Mouse (Mus musculus): Measurements from ENCODE around the gene Atp13a3. TPM values are rescaled to one million over a fixed set of nuclear protein-coding genes. Genes with fewer than 3 reads are reported as not detected.

Atp13a3 gene
- polyA plus RNA-seq, 1 experiment from 2014 or later = 8.4 TPM

- no peak; the same call in 1 of the 2 replicates for ATAC-seq
- Histone ChIP-seq H3K27ac (no peak overlapping the region), H3K9ac (peak overlapping the region; percentile 67), H3K36me3 (ENCODE audit: poor library complexity, severe bottlenecking) (peaks cover under 1% of the 10 kb centered on the region; the same call in 1 of the 2 replicates), H3K4me2 (peak overlapping the region; percentile 91), H3K4me3 (peak overlapping the region; percentile 52), H3K27me3 (peaks cover 57% of the 10 kb centered on the region), H3K4me1 (peaks cover 22% of the 10 kb centered on the region), H3K9me3 (replicated peaks) (no peaks in the 10 kb centered on the region)
- WGBS = 4% methylated on average over 34 of the region's 34 CpGs
Measured at GRCm38 (mm10) chr16:30309395-30310170, 96.2 kb downstream of the Atp13a3 start.

DNA sequence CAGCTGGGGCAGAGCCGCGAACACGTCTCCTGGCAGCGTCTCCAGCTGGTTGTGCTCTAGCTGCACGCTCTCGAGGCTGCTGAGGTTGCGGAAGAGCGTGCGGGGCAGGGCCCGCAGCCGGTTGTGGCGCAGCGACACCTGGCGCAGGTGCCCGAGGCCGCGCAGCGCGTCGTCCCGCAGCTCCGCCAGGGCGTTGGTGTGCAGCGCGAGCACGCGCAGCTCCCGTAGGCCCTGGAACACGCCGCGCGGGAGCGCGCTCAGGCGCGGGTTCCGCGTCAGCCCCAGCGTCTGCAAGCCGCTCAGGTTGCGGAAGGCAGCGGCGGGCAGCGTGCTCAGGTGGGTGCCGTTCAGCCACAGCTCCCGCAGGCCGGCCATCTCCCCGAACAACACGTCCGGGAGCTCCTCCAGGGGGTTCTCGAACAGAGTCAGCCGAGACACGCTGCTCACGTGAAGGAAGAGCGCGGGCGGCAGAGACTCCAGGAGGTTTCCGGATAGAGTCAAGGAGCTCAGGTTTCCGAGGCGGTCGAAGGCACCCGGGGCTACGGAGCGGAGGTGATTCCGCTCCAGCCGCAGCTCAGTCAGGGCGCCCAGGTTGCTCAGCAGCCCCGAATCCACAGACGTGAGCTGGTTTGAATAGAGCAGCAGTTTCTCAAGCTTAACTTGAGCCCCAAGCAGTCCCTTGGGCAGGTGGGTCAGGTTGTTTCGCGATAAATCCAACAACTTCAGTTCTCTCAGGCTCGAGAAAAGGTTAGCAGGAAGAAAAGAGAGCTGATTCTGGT is 97.0 kb downstream of the Atp13a3 start:
- peak overlapping the region; percentile 67 for H3K9ac ChIP-seq
- peak overlapping the region; percentile 91 for H3K4me2 ChIP-seq
- no peaks in the 10 kb centered on the region for H3K9me3 ChIP-seq (replicated peaks)
- peak overlapping the region; percentile 52 for H3K4me3 ChIP-seq
- no peak overlapping the region for H3K27ac ChIP-seq
- H3K4me1 ChIP-seq = peaks cover 22% of the 10 kb centered on the region
- peak; percentile 71 for ATAC-seq
- peaks cover 64% of the 10 kb centered on the region for H3K27me3 ChIP-seq
- under 1% methylated on average over 71 of the region's 72 CpGs for WGBS
- H3K36me3 ChIP-seq (ENCODE audit: poor library complexity, severe bottlenecking) = no peaks in the 10 kb centered on the region

GRCm38 (mm10) chr16:30307961-30308615 is 97.7 kb downstream of the Atp13a3 start:
- Histone ChIP-seq H3K4me2 (peak overlapping the region; percentile 91), H3K9ac (peak overlapping the region; percentile 67), H3K4me1 (peaks cover 22% of the 10 kb centered on the region), H3K27me3 (peaks cover 67% of the 10 kb centered on the region), H3K27ac (no peak overlapping the region), H3K4me3 (peak overlapping the region; percentile 52), H3K36me3 (ENCODE audit: poor library complexity, severe bottlenecking) (no peaks in the 10 kb centered on the region), H3K9me3 (replicated peaks) (no peaks in the 10 kb centered on the region)
- WGBS = 15% methylated on average over 29 of the region's 29 CpGs
- ATAC-seq = peak; percentile 39; the same call in 1 of the 2 replicates

GRCm38 (mm10) chr16:30307306-30307705 is 98.5 kb downstream of the Atp13a3 start:
- no peak overlapping the region for H3K4me2 ChIP-seq
- no peak overlapping the region for H3K4me3 ChIP-seq
- ATAC-seq = no peak
- no peaks in the 10 kb centered on the region for H3K36me3 ChIP-seq (ENCODE audit: poor library complexity, severe bottlenecking)
- peaks cover 67% of the 10 kb centered on the region for H3K27me3 ChIP-seq
- peaks cover 22% of the 10 kb centered on the region for H3K4me1 ChIP-seq
- H3K9me3 ChIP-seq (replicated peaks) = no peaks in the 10 kb centered on the region
- H3K27ac ChIP-seq = no peak overlapping the region
- no peak overlapping the region for H3K9ac ChIP-seq
- 56% methylated on average over 12 of the region's 12 CpGs for WGBS

GRCm38 (mm10) chr16:30306102-30306501 is 99.7 kb downstream of the Atp13a3 start:
- no peaks in the 10 kb centered on the region for H3K9me3 ChIP-seq (replicated peaks)
- H3K27ac ChIP-seq = no peak overlapping the region
- WGBS = 89% methylated on average over 4 of the region's 4 CpGs
- H3K9ac ChIP-seq = no peak overlapping the region
- no peak overlapping the region for H3K4me2 ChIP-seq
- no peak for ATAC-seq
- peaks cover 22% of the 10 kb centered on the region for H3K4me1 ChIP-seq
- peaks cover 63% of the 10 kb centered on the region for H3K27me3 ChIP-seq
- H3K4me3 ChIP-seq = no peak overlapping the region
- H3K36me3 ChIP-seq (ENCODE audit: poor library complexity, severe bottlenecking) = no peaks in the 10 kb centered on the region

DNA sequence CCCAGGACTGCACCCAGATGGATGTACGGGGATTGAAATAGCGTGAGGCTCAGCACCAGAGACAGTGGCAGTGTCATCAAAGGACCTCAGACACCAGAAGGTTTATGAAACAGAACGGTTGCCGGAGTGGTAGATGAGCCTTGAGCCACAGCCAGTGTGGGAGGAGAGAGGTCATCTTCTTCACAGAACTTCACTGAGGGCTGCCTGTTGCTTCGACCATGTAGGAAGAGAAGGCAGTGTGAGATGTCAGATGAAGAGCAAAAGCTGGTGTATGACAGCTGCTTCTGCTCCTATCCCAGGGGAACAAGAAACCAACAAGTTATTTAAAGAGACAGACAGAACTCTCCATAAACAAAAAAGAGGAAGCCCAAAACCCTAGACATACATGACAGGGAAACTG is 101.5 kb downstream of the Atp13a3 start:
- Histone ChIP-seq H3K27me3 (peaks cover 45% of the 10 kb centered on the region), H3K9me3 (replicated peaks) (no peaks in the 10 kb centered on the region), H3K9ac (no peak overlapping the region), H3K4me3 (no peak overlapping the region), H3K27ac (no peak overlapping the region), H3K4me1 (peaks cover 16% of the 10 kb centered on the region), H3K36me3 (ENCODE audit: poor library complexity, severe bottlenecking) (no peaks in the 10 kb centered on the region), H3K4me2 (no peak overlapping the region)
- 87% methylated on average over 5 of the region's 5 CpGs for WGBS
- ATAC-seq = no peak

- Histone ChIP-seq H3K27ac (no peak overlapping the region), H3K4me1 (peaks cover 8% of the 10 kb centered on the region), H3K36me3 (ENCODE audit: poor library complexity, severe bottlenecking) (no peaks in the 10 kb centered on the region), H3K27me3 (peaks cover 37% of the 10 kb centered on the region), H3K9me3 (replicated peaks) (no peaks in the 10 kb centered on the region), H3K4me3 (no peak overlapping the region), H3K9ac (no peak overlapping the region), H3K4me2 (no peak overlapping the region)
- 79% methylated on average over 2 of the region's 2 CpGs for WGBS
- ATAC-seq = no peak
Measured at GRCm38 (mm10) chr16:30303411-30303810, 102.4 kb downstream of the Atp13a3 start.

DNA sequence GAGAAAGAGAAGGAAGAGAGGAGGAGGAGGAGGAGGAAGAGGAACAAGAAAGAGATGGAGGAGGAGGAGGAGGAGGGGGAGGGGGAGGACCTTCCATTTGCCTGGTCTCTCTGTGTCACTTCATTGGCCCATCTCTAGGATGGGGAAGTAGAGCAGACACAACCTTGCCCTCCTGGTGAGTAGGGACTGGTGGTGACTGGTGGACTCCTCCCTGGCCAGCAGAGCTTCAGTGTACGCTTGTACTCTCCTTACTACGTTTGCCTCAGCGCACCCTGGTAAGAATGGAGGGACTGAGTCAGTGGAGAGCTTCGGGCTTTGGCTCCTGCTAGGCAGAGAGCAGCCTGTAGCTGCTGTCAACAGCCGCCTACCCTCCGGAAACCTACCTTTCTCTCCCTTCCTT is 103.1 kb downstream of the Atp13a3 start:
- H3K4me1 ChIP-seq = peaks cover under 1% of the 10 kb centered on the region; the same call in 1 of the 2 replicates
- ATAC-seq = no peak
- H3K4me3 ChIP-seq = no peak overlapping the region
- H3K27me3 ChIP-seq = peaks cover 30% of the 10 kb centered on the region
- H3K9ac ChIP-seq = no peak overlapping the region
- H3K4me2 ChIP-seq = no peak overlapping the region
- 88% methylated on average over 6 of the region's 6 CpGs for WGBS
- no peaks in the 10 kb centered on the region for H3K36me3 ChIP-seq (ENCODE audit: poor library complexity, severe bottlenecking)
- no peak overlapping the region for H3K27ac ChIP-seq
- no peaks in the 10 kb centered on the region for H3K9me3 ChIP-seq (replicated peaks)

- Histone ChIP-seq H3K36me3 (ENCODE audit: poor library complexity, severe bottlenecking) (no peaks in the 10 kb centered on the region), H3K4me3 (no peak overlapping the region), H3K27me3 (peaks cover 13% of the 10 kb centered on the region; the same call in 1 of the 2 replicates), H3K9ac (no peak overlapping the region), H3K4me2 (no peak overlapping the region), H3K27ac (no peak overlapping the region), H3K9me3 (replicated peaks) (no peaks in the 10 kb centered on the region), H3K4me1 (no peaks in the 10 kb centered on the region)
- ATAC-seq = no peak
- WGBS = 77% methylated on average over 10 of the region's 10 CpGs
Measured at GRCm38 (mm10) chr16:30299711-30300277, 106.0 kb downstream of the Atp13a3 start.

- Histone ChIP-seq H3K27me3 (no peaks in the 10 kb centered on the region), H3K9ac (no peak overlapping the region), H3K4me2 (no peak overlapping the region), H3K9me3 (replicated peaks) (no peaks in the 10 kb centered on the region), H3K27ac (no peak overlapping the region), H3K4me1 (no peaks in the 10 kb centered on the region), H3K4me3 (no peak overlapping the region), H3K36me3 (ENCODE audit: poor library complexity, severe bottlenecking) (no peaks in the 10 kb centered on the region)
- 86% methylated on average over 7 of the region's 7 CpGs for WGBS
- ATAC-seq = no peak
Measured at GRCm38 (mm10) chr16:30297450-30297849, 108.3 kb downstream of the Atp13a3 start.

DNA sequence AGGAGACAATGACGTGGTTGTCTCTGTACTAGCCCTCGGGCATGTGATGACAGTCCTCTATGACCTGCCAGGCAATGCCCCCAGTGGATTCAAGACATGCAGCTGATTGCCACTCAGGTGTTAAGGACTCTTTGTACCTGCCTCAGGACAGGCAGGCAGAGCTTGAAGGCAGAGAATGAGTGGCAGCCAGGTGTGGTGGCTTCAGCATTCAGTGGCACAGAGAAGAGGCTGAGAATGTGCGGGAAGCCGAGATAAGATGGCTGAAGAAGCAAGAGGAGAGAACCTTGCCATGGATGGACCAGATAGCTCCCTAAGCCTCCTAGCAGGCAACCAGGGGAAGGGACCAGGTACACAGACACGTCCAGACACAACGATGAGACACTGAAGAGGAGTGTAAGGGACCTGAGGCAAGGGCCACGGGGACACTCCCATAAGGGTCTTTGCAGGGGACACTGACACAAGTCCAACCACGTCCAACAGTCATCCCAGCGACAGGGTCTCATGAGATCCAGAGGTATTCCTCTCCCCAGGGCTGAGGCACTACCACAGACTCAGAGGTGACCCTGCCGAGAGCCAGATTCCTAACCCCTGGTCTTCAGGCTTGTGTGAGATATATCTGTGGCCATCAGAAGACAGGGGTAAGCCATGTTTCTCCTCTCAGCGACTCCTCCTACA is 109.0 kb downstream of the Atp13a3 start:
- H3K9ac ChIP-seq = no peak overlapping the region
- 86% methylated on average over 11 of the region's 11 CpGs for WGBS

More for the DNA sequence above, 109.0 kb downstream of the Atp13a3 start:
- Histone ChIP-seq H3K4me1 (no peaks in the 10 kb centered on the region), H3K9me3 (replicated peaks) (no peaks in the 10 kb centered on the region), H3K27ac (no peak overlapping the region), H3K27me3 (no peaks in the 10 kb centered on the region), H3K4me2 (no peak overlapping the region), H3K36me3 (ENCODE audit: poor library complexity, severe bottlenecking) (no peaks in the 10 kb centered on the region), H3K4me3 (no peak overlapping the region)
- ATAC-seq = no peak

All from forebrain, embryonic 13.5 days (tissue).